Mouse (Mus musculus): ENCODE measurements around the gene Psme1. TPM values are rescaled to one million over a fixed set of nuclear protein-coding genes. Genes with fewer than 3 reads are reported as not detected.

Psme1 gene
- polyA plus RNA-seq (2011; ENCODE audit: insufficient read length, low read depth, missing spikeins) = 87.2 and 116 TPM in 2 replicates

- no peaks in the 10 kb centered on the region for H3K4me1 ChIP-seq (ENCODE audit: control insufficient read depth, insufficient read depth, low read length)
- H3K4me3 ChIP-seq (ENCODE audit: insufficient read depth, low read length) = peak within 1 kb of the TSS; percentile 82
- peak within 1 kb of the TSS; percentile 30; the same call in 1 of the 2 replicates for H3K27ac ChIP-seq (ENCODE audit: insufficient read depth, low read length)
- peak; percentile 73 for TF ChIP-seq POLR2A (IDR thresholded peaks at IDR 0.05; ENCODE audit: low read depth, low read length)
- no peak for TF ChIP-seq CTCF (IDR thresholded peaks at IDR 0.05; ENCODE audit: borderline replicate concordance, insufficient read depth, low read length)
Observed at GRCm38 (mm10) chr14:55577871-55578667, at the start of gene Psme1. Psme1 (plus strand) TSS chr14:55578123.

GRCm38 (mm10) chr14:55536116-55536745 lies 41.7 kb upstream of the Psme1 start:
- Histone ChIP-seq H3K4me1 (ENCODE audit: control insufficient read depth, insufficient read depth, low read length) (no peaks in the 10 kb centered on the region), H3K27ac (ENCODE audit: insufficient read depth, low read length) (no peak overlapping the region), H3K4me3 (ENCODE audit: insufficient read depth, low read length) (no peak overlapping the region)
- TF ChIP-seq POLR2A (IDR thresholded peaks at IDR 0.05; ENCODE audit: low read depth, low read length) = no peak
- TF ChIP-seq CTCF (IDR thresholded peaks at IDR 0.05; ENCODE audit: borderline replicate concordance, insufficient read depth, low read length) = peak; percentile 77; the same call in 1 of the 2 replicates

GRCm38 (mm10) chr14:55540067-55540786 lies 37.7 kb upstream of the Psme1 start, which contains the start of gene Pck2:
Pck2 (plus strand) TSS chr14:55540266.
- Histone ChIP-seq H3K4me1 (ENCODE audit: control insufficient read depth, insufficient read depth, low read length) (0 out of 2 replicates have a peak, but pooled peaks cover 2% of the 10 kb centered on the region), H3K4me3 (ENCODE audit: insufficient read depth, low read length) (peak within 1 kb of the TSS; percentile 83), H3K27ac (ENCODE audit: insufficient read depth, low read length) (peak within 1 kb of the TSS; percentile 95)
- TF ChIP-seq CTCF (IDR thresholded peaks at IDR 0.05; ENCODE audit: borderline replicate concordance, insufficient read depth, low read length) = no peak
- TF ChIP-seq POLR2A (IDR thresholded peaks at IDR 0.05; ENCODE audit: low read depth, low read length) = peak; percentile 92

GRCm38 (mm10) chr14:55540787-55541321 lies 37.1 kb upstream of the Psme1 start:
- H3K27ac ChIP-seq (ENCODE audit: insufficient read depth, low read length) = peak overlapping the region; percentile 23; the same call in 1 of the 2 replicates
- peak; percentile 34; the same call in 1 of the 2 replicates for TF ChIP-seq POLR2A (IDR thresholded peaks at IDR 0.05; ENCODE audit: low read depth, low read length)
- TF ChIP-seq CTCF (IDR thresholded peaks at IDR 0.05; ENCODE audit: borderline replicate concordance, insufficient read depth, low read length) = no peak
- peak overlapping the region; percentile 83 for H3K4me3 ChIP-seq (ENCODE audit: insufficient read depth, low read length)
- 0 out of 2 replicates have a peak, but pooled peaks cover 2% of the 10 kb centered on the region for H3K4me1 ChIP-seq (ENCODE audit: control insufficient read depth, insufficient read depth, low read length)

- TF ChIP-seq CTCF (IDR thresholded peaks at IDR 0.05; ENCODE audit: borderline replicate concordance, insufficient read depth, low read length) (no peak), POLR2A (IDR thresholded peaks at IDR 0.05; ENCODE audit: low read depth, low read length) (no peak)
- H3K27ac ChIP-seq (ENCODE audit: insufficient read depth, low read length) = no peak overlapping the region
- H3K4me1 ChIP-seq (ENCODE audit: control insufficient read depth, insufficient read depth, low read length) = 0 out of 2 replicates have a peak, but pooled peaks cover 2% of the 10 kb centered on the region
- no peak overlapping the region for H3K4me3 ChIP-seq (ENCODE audit: insufficient read depth, low read length)
Observed at GRCm38 (mm10) chr14:55542268-55542667, 35.7 kb upstream of the Psme1 start.

- no peak for TF ChIP-seq POLR2A (IDR thresholded peaks at IDR 0.05; ENCODE audit: low read depth, low read length)
- TF ChIP-seq CTCF (IDR thresholded peaks at IDR 0.05; ENCODE audit: borderline replicate concordance, insufficient read depth, low read length) = no peak
- Histone ChIP-seq H3K4me1 (ENCODE audit: control insufficient read depth, insufficient read depth, low read length) (0 out of 2 replicates have a peak, but pooled peaks cover 2% of the 10 kb centered on the region), H3K27ac (ENCODE audit: insufficient read depth, low read length) (no peak overlapping the region), H3K4me3 (ENCODE audit: insufficient read depth, low read length) (no peak overlapping the region)
Observed at GRCm38 (mm10) chr14:55544334-55544733, 33.6 kb upstream of the Psme1 start.

GRCm38 (mm10) chr14:55550191-55550590 lies 27.7 kb upstream of the Psme1 start:
- no peaks in the 10 kb centered on the region for H3K4me1 ChIP-seq (ENCODE audit: control insufficient read depth, insufficient read depth, low read length)
- H3K4me3 ChIP-seq (ENCODE audit: insufficient read depth, low read length) = no peak overlapping the region
- H3K27ac ChIP-seq (ENCODE audit: insufficient read depth, low read length) = no peak overlapping the region
- TF ChIP-seq CTCF (IDR thresholded peaks at IDR 0.05; ENCODE audit: borderline replicate concordance, insufficient read depth, low read length) = no peak
- no peak for TF ChIP-seq POLR2A (IDR thresholded peaks at IDR 0.05; ENCODE audit: low read depth, low read length)

GRCm38 (mm10) chr14:55551347-55551746 lies 26.6 kb upstream of the Psme1 start:
- Histone ChIP-seq H3K4me3 (ENCODE audit: insufficient read depth, low read length) (no peak overlapping the region), H3K4me1 (ENCODE audit: control insufficient read depth, insufficient read depth, low read length) (no peaks in the 10 kb centered on the region), H3K27ac (ENCODE audit: insufficient read depth, low read length) (no peak overlapping the region)
- no peak for TF ChIP-seq CTCF (IDR thresholded peaks at IDR 0.05; ENCODE audit: borderline replicate concordance, insufficient read depth, low read length)
- peak; percentile 20; the same call in 1 of the 2 replicates for TF ChIP-seq POLR2A (IDR thresholded peaks at IDR 0.05; ENCODE audit: low read depth, low read length)

GRCm38 (mm10) chr14:55551794-55552193 lies 26.1 kb upstream of the Psme1 start:
- Histone ChIP-seq H3K4me3 (ENCODE audit: insufficient read depth, low read length) (no peak overlapping the region), H3K27ac (ENCODE audit: insufficient read depth, low read length) (no peak overlapping the region), H3K4me1 (ENCODE audit: control insufficient read depth, insufficient read depth, low read length) (no peaks in the 10 kb centered on the region)
- TF ChIP-seq POLR2A (IDR thresholded peaks at IDR 0.05; ENCODE audit: low read depth, low read length) (peak; percentile 62), CTCF (IDR thresholded peaks at IDR 0.05; ENCODE audit: borderline replicate concordance, insufficient read depth, low read length) (no peak)

Measured in embryonic fibroblast, embryonic 13.5 days (primary cell).